Mouse (Mus musculus) limb, embryonic 10.5 days (tissue): ENCODE results near the gene Sema6d. TPM values are rescaled to one million over a fixed set of nuclear protein-coding genes. Genes with fewer than 3 reads are reported as not detected.

Experiments
- DNase-seq: peaks from one replicate; pipeline ENCODE4 v3.0.0-alpha.2; 2017; ENCODE audit warnings: low spot score
- H3K27ac ChIP-seq: fragments of 300-500 bp; sonication (generic); 2 replicates; pipeline ENCODE4 v1.5.1; 2016; ENCODE audit warnings: mild to moderate bottlenecking
- H3K27me3 ChIP-seq: fragments of 300-500 bp; sonication (generic); 2 replicates; pipeline ENCODE4 v1.6.1; 2016; ENCODE audit warnings: low read depth, mild to moderate bottlenecking; ENCODE audit not compliant: poor library complexity, severe bottlenecking
- H3K36me3 ChIP-seq: fragments of 300-500 bp; sonication (generic); 2 replicates; pipeline ENCODE4 v1.6.1; 2016; ENCODE audit warnings: mild to moderate bottlenecking, moderate library complexity
- H3K4me1 ChIP-seq: fragments of 300-500 bp; sonication (generic); 2 replicates; pipeline ENCODE4 v1.6.1; 2016
- H3K4me3 ChIP-seq: fragments of 300-500 bp; sonication (generic); 2 replicates; pipeline ENCODE4 v1.5.1; 2016; ENCODE audit warnings: mild to moderate bottlenecking, moderate library complexity
- H3K9me3 ChIP-seq: fragments of 300-500 bp; sonication (generic); replicated peaks from 2 replicates; pipeline ENCODE4 v1.6.1; 2016; ENCODE audit warnings: mild to moderate bottlenecking
- WGBS: fragments of 180-500 bp; shearing (Covaris S2); methylation state at CpG from one replicate; pipeline ENCODE4 v1.1.7; 2016; 5-methylcytosine and 5-hydroxymethylcytosine counted together
- polyA plus RNA-seq: library from polyadenylated mRNA; unstranded; fragments of >200 nt; fragmentation: Nextera tagmentation; extraction: Ambion mirVana; gene quantifications from 2 replicates; pipeline ENCODE4 v1.2.1, GENCODE M21; 2016

The Sema6d gene
- polyA plus RNA-seq, 1 experiment from 2014 or later, result 4.5 TPM

- no peak for DNase-seq
- Histone ChIP-seq H3K27ac (no peak overlapping the region), H3K4me1 (no peaks in the 10 kb centered on the region), H3K9me3 (no peaks in the 10 kb centered on the region), H3K36me3 (no peaks in the 10 kb centered on the region), H3K27me3 (no peaks in the 10 kb centered on the region), H3K4me3 (no peak overlapping the region)
- 88% methylated on average over 6 of the region's 6 CpGs for WGBS
These were observed 181.4 kb downstream of the Sema6d start for GRCm38 (mm10) chr2:124271156-124271555.

GRCm38 (mm10) chr2:124277492-124277891, 187.7 kb downstream of the Sema6d start:
- no peak overlapping the region for H3K27ac ChIP-seq
- no peak for DNase-seq
- no peaks in the 10 kb centered on the region for H3K36me3 ChIP-seq
- no peaks in the 10 kb centered on the region for H3K27me3 ChIP-seq
- H3K9me3 ChIP-seq, result no peaks in the 10 kb centered on the region
- no peaks in the 10 kb centered on the region for H3K4me1 ChIP-seq
- no peak overlapping the region for H3K4me3 ChIP-seq
- 70% methylated on average over 1 of the region's 1 CpGs for WGBS

GRCm38 (mm10) chr2:124285109-124285508, 195.3 kb downstream of the Sema6d start:
- Histone ChIP-seq H3K4me3 (no peak overlapping the region), H3K9me3 (no peaks in the 10 kb centered on the region), H3K27me3 (no peaks in the 10 kb centered on the region), H3K4me1 (no peaks in the 10 kb centered on the region), H3K36me3 (no peaks in the 10 kb centered on the region), H3K27ac (no peak overlapping the region)
- 95% methylated on average over 2 of the region's 2 CpGs for WGBS
- no peak for DNase-seq

- H3K27ac ChIP-seq, result no peak overlapping the region
- WGBS, result 86% methylated on average over 2 of the region's 2 CpGs
- no peaks in the 10 kb centered on the region for H3K4me1 ChIP-seq
- H3K9me3 ChIP-seq, result no peaks in the 10 kb centered on the region
- no peaks in the 10 kb centered on the region for H3K27me3 ChIP-seq
- H3K4me3 ChIP-seq, result no peak overlapping the region
- no peaks in the 10 kb centered on the region for H3K36me3 ChIP-seq
- no peak for DNase-seq
These were observed 199.6 kb downstream of the Sema6d start for GRCm38 (mm10) chr2:124289356-124289755.

- Histone ChIP-seq H3K27me3 (no peaks in the 10 kb centered on the region), H3K4me3 (no peak overlapping the region), H3K4me1 (no peaks in the 10 kb centered on the region), H3K27ac (no peak overlapping the region), H3K36me3 (no peaks in the 10 kb centered on the region), H3K9me3 (no peaks in the 10 kb centered on the region)
- DNase-seq, result no peak
- WGBS, result 93% methylated on average over 3 of the region's 3 CpGs
These were observed 201.4 kb downstream of the Sema6d start for GRCm38 (mm10) chr2:124291145-124291544.

GRCm38 (mm10) chr2:124293601-124294000, 203.8 kb downstream of the Sema6d start:
- Histone ChIP-seq H3K9me3 (no peaks in the 10 kb centered on the region), H3K27ac (no peak overlapping the region), H3K27me3 (no peaks in the 10 kb centered on the region), H3K4me3 (no peak overlapping the region), H3K4me1 (no peaks in the 10 kb centered on the region), H3K36me3 (no peaks in the 10 kb centered on the region)
- WGBS, result 92% methylated on average over 2 of the region's 2 CpGs
- no peak for DNase-seq

- Histone ChIP-seq H3K4me3 (no peak overlapping the region), H3K36me3 (no peaks in the 10 kb centered on the region), H3K27me3 (no peaks in the 10 kb centered on the region), H3K27ac (no peak overlapping the region), H3K9me3 (no peaks in the 10 kb centered on the region), H3K4me1 (no peaks in the 10 kb centered on the region)
- DNase-seq, result no peak
- WGBS, result 85% methylated on average over 5 of the region's 5 CpGs
These were observed 208.6 kb downstream of the Sema6d start for GRCm38 (mm10) chr2:124298351-124298750.

GRCm38 (mm10) chr2:124298872-124299271, 209.1 kb downstream of the Sema6d start:
- DNase-seq, result no peak
- Histone ChIP-seq H3K27me3 (no peaks in the 10 kb centered on the region), H3K4me1 (no peaks in the 10 kb centered on the region), H3K36me3 (no peaks in the 10 kb centered on the region), H3K9me3 (no peaks in the 10 kb centered on the region), H3K27ac (no peak overlapping the region), H3K4me3 (no peak overlapping the region)
- WGBS, result 31% methylated on average over 1 of the region's 1 CpGs

- Histone ChIP-seq H3K4me1 (no peaks in the 10 kb centered on the region), H3K27me3 (no peaks in the 10 kb centered on the region), H3K9me3 (no peaks in the 10 kb centered on the region), H3K4me3 (no peak overlapping the region), H3K27ac (no peak overlapping the region), H3K36me3 (no peaks in the 10 kb centered on the region)
- DNase-seq, result no peak
- 86% methylated on average over 2 of the region's 2 CpGs for WGBS
These were observed 218.8 kb downstream of the Sema6d start for GRCm38 (mm10) chr2:124308605-124309004.

GRCm38 (mm10) chr2:124309361-124310128, 219.8 kb downstream of the Sema6d start:
- H3K27me3 ChIP-seq, result no peaks in the 10 kb centered on the region
- DNase-seq, result no peak
- no peak overlapping the region for H3K4me3 ChIP-seq
- no peaks in the 10 kb centered on the region for H3K4me1 ChIP-seq
- no peak overlapping the region for H3K27ac ChIP-seq
- no peaks in the 10 kb centered on the region for H3K36me3 ChIP-seq
- no peaks in the 10 kb centered on the region for H3K9me3 ChIP-seq
- 94% methylated on average over 6 of the region's 6 CpGs for whole genome bisulfite sequencing

GRCm38 (mm10) chr2:124322528-124323215, 232.9 kb downstream of the Sema6d start:
- H3K9me3 ChIP-seq, result no peaks in the 10 kb centered on the region
- H3K4me1 ChIP-seq, result no peaks in the 10 kb centered on the region
- 83% methylated on average over 5 of the region's 5 CpGs for WGBS
- H3K27ac ChIP-seq, result no peak overlapping the region
- no peaks in the 10 kb centered on the region for H3K27me3 ChIP-seq
- no peak for DNase-seq
- no peak overlapping the region for H3K4me3 ChIP-seq
- no peaks in the 10 kb centered on the region for H3K36me3 ChIP-seq

GRCm38 (mm10) chr2:124324107-124324724, 234.4 kb downstream of the Sema6d start:
- H3K27me3 ChIP-seq, result no peaks in the 10 kb centered on the region
- H3K4me3 ChIP-seq, result no peak overlapping the region
- no peak overlapping the region for H3K27ac ChIP-seq
- H3K9me3 ChIP-seq, result no peaks in the 10 kb centered on the region
- WGBS, result 87% methylated on average over 6 of the region's 6 CpGs
- no peaks in the 10 kb centered on the region for H3K4me1 ChIP-seq
- no peak for DNase-seq
- H3K36me3 ChIP-seq, result no peaks in the 10 kb centered on the region

- WGBS, result 81% methylated on average over 1 of the region's 1 CpGs
- DNase-seq, result no peak
- H3K27ac ChIP-seq, result no peak overlapping the region
- no peaks in the 10 kb centered on the region for H3K36me3 ChIP-seq
- no peak overlapping the region for H3K4me3 ChIP-seq
- H3K4me1 ChIP-seq, result no peaks in the 10 kb centered on the region
- H3K9me3 ChIP-seq, result no peaks in the 10 kb centered on the region
- H3K27me3 ChIP-seq, result no peaks in the 10 kb centered on the region
These were observed 239.8 kb downstream of the Sema6d start for GRCm38 (mm10) chr2:124329473-124330130.
